Mouse (Mus musculus) midbrain, embryonic 11.5 days (tissue): Measurements from ENCODE around the gene Atg7. TPM values are rescaled to one million over a fixed set of nuclear protein-coding genes. Genes with fewer than 3 reads are reported as not detected.
A peak's percentile ranks its signal among the peaks of the same experiment; 100 is the strongest.

Experiments
- ATAC-seq: fragments of 200-750 bp; cut with Nextera tagmentation; 2 replicates; pipeline ENCODE4 v1.8.0; 2017; ENCODE audit warnings: moderate TSS enrichment, moderate library complexity; ENCODE audit not compliant: low FRiP score
- DNase-seq: peaks from one replicate; pipeline ENCODE4 v3.0.0; 2015; ENCODE audit warnings: low spot score; ENCODE audit errors: missing footprints
- H3K27ac ChIP-seq: fragments of 300-500 bp; sonication (generic); 2 replicates; pipeline ENCODE4 v1.5.1; 2014; ENCODE audit warnings: low read depth, low read length
- H3K27me3 ChIP-seq: fragments of 300-500 bp; sonication (generic); 2 replicates; pipeline ENCODE4 v1.6.1; 2014; ENCODE audit warnings: mild to moderate bottlenecking, low read length, moderate library complexity, mixed read lengths; ENCODE audit not compliant: control insufficient read depth, insufficient read depth
- H3K36me3 ChIP-seq: fragments of 300-500 bp; sonication (generic); 2 replicates; pipeline ENCODE4 v1.6.1; 2014; ENCODE audit warnings: mild to moderate bottlenecking, low read length, moderate library complexity, mixed read lengths; ENCODE audit not compliant: control insufficient read depth, insufficient read depth
- H3K4me1 ChIP-seq: fragments of 300-500 bp; sonication (generic); 2 replicates; pipeline ENCODE4 v1.6.1; 2014; ENCODE audit warnings: low read length; ENCODE audit not compliant: control insufficient read depth, insufficient read depth
- H3K4me2 ChIP-seq: fragments of 300-500 bp; sonication (generic); 2 replicates; pipeline ENCODE4 v1.6.1; 2014; ENCODE audit warnings: mild to moderate bottlenecking, moderate library complexity
- H3K4me3 ChIP-seq: fragments of 300-500 bp; sonication (generic); 2 replicates; pipeline ENCODE4 v1.5.1; 2014; ENCODE audit warnings: low read depth, low read length
- H3K9ac ChIP-seq: fragments of 300-500 bp; sonication (generic); 2 replicates; pipeline ENCODE4 v1.6.1; 2014; ENCODE audit warnings: low read length
- H3K9me3 ChIP-seq: fragments of 300-500 bp; sonication (generic); 2 replicates; pipeline ENCODE4 v1.6.1; 2016; ENCODE audit warnings: low read length; ENCODE audit not compliant: control insufficient read depth
- WGBS: fragments of 180-500 bp; shearing (Covaris S2); extraction: QIAGEN DNeasy Blood & Tissue Kit; methylation state at CpG from one replicate; pipeline ENCODE4 v1.1.7; 2014; 5-methylcytosine and 5-hydroxymethylcytosine counted together
- polyA plus RNA-seq: library from polyadenylated mRNA; unstranded; fragments of >200 nt; fragmentation: Nextera tagmentation; extraction: Ambion mirVana; gene quantifications from 2 replicates; pipeline ENCODE4 v1.2.1, GENCODE M21; 2014

Gene Atg7
- polyA plus RNA-seq, 1 experiment from 2014 or later, result 17.6 TPM

GRCm38 (mm10) chr6:114819971-114820481 is 177.1 kb downstream of the Atg7 start:
- ATAC-seq (no peak), DNase-seq (no peak)
- WGBS, result 65% methylated on average over 9 of the region's 9 CpGs
- Histone ChIP-seq H3K9me3 (no peaks in the 10 kb centered on the region), H3K9ac (no peak overlapping the region), H3K27ac (no peak overlapping the region), H3K27me3 (no peaks in the 10 kb centered on the region), H3K4me1 (no peaks in the 10 kb centered on the region), H3K36me3 (no peaks in the 10 kb centered on the region), H3K4me2 (no peak overlapping the region), H3K4me3 (no peak overlapping the region)

GRCm38 (mm10) chr6:114821646-114822045 is 178.7 kb downstream of the Atg7 start:
- 95% methylated on average over 7 of the region's 7 CpGs for WGBS
- no peaks in the 10 kb centered on the region for H3K9me3 ChIP-seq
- no peaks in the 10 kb centered on the region for H3K27me3 ChIP-seq
- no peak overlapping the region for H3K9ac ChIP-seq
- no peaks in the 10 kb centered on the region for H3K36me3 ChIP-seq
- H3K4me1 ChIP-seq, result no peaks in the 10 kb centered on the region
- H3K27ac ChIP-seq, result no peak overlapping the region
- no peak overlapping the region for H3K4me3 ChIP-seq
- DNase-seq, result no peak
- no peak overlapping the region for H3K4me2 ChIP-seq
- ATAC-seq, result no peak

- Histone ChIP-seq H3K4me2 (no peak overlapping the region), H3K9me3 (no peaks in the 10 kb centered on the region), H3K4me1 (no peaks in the 10 kb centered on the region), H3K27me3 (no peaks in the 10 kb centered on the region), H3K4me3 (no peak overlapping the region), H3K36me3 (no peaks in the 10 kb centered on the region), H3K27ac (no peak overlapping the region), H3K9ac (no peak overlapping the region)
- 66% methylated on average over 2 of the region's 2 CpGs for WGBS
- peak; percentile 21 for DNase-seq
- no peak for ATAC-seq
These were observed 184.0 kb downstream of the Atg7 start for GRCm38 (mm10) chr6:114826889-114827288.

GRCm38 (mm10) chr6:114829660-114830438 is 187.0 kb downstream of the Atg7 start:
- H3K27ac ChIP-seq, result no peak overlapping the region
- 88% methylated on average over 9 of the region's 9 CpGs for WGBS

GRCm38 (mm10) chr6:114831807-114832206 is 188.9 kb downstream of the Atg7 start:
- no peak overlapping the region for H3K27ac ChIP-seq
- no peaks in the 10 kb centered on the region for H3K9me3 ChIP-seq
- no peak overlapping the region for H3K9ac ChIP-seq
- no peak overlapping the region for H3K4me2 ChIP-seq
- no peaks in the 10 kb centered on the region for H3K36me3 ChIP-seq
- peak; percentile 51 for DNase-seq
- H3K27me3 ChIP-seq, result no peaks in the 10 kb centered on the region
- no peak for ATAC-seq
- no peaks in the 10 kb centered on the region for H3K4me1 ChIP-seq
- no peak overlapping the region for H3K4me3 ChIP-seq
- WGBS, result 92% methylated on average over 3 of the region's 3 CpGs

More at GRCm38 (mm10) chr6:114829660-114830438, 187.0 kb downstream of the Atg7 start:
- H3K4me2 ChIP-seq, result no peak overlapping the region
- ATAC-seq, result no peak
- no peaks in the 10 kb centered on the region for H3K27me3 ChIP-seq
- H3K4me3 ChIP-seq, result no peak overlapping the region
- no peaks in the 10 kb centered on the region for H3K9me3 ChIP-seq
- no peak overlapping the region for H3K9ac ChIP-seq
- H3K36me3 ChIP-seq, result no peaks in the 10 kb centered on the region
- peak; percentile 70 for DNase-seq
- H3K4me1 ChIP-seq, result no peaks in the 10 kb centered on the region

- ATAC-seq (no peak), DNase-seq (peak; percentile 72)
- H3K4me1 ChIP-seq, result no peaks in the 10 kb centered on the region
- H3K36me3 ChIP-seq, result no peaks in the 10 kb centered on the region
- no peak overlapping the region for H3K9ac ChIP-seq
- no peaks in the 10 kb centered on the region for H3K9me3 ChIP-seq
- no peak overlapping the region for H3K4me2 ChIP-seq
- H3K27ac ChIP-seq, result no peak overlapping the region
- no peaks in the 10 kb centered on the region for H3K27me3 ChIP-seq
- no peak overlapping the region for H3K4me3 ChIP-seq
- 76% methylated on average over 9 of the region's 9 CpGs for WGBS
These were observed 190.3 kb downstream of the Atg7 start for GRCm38 (mm10) chr6:114833058-114833685.

GRCm38 (mm10) chr6:114833791-114834346 is 191.0 kb downstream of the Atg7 start:
- H3K4me2 ChIP-seq, result no peak overlapping the region

GRCm38 (mm10) chr6:114835344-114835743 is 192.4 kb downstream of the Atg7 start:
- 83% methylated on average over 7 of the region's 7 CpGs for WGBS
- Histone ChIP-seq H3K9ac (no peak overlapping the region), H3K4me3 (no peak overlapping the region), H3K27ac (no peak overlapping the region), H3K27me3 (no peaks in the 10 kb centered on the region), H3K4me1 (no peaks in the 10 kb centered on the region), H3K9me3 (no peaks in the 10 kb centered on the region), H3K36me3 (no peaks in the 10 kb centered on the region), H3K4me2 (no peak overlapping the region)
- peak; percentile 72 for DNase-seq
- ATAC-seq, result no peak

More at GRCm38 (mm10) chr6:114833791-114834346, 191.0 kb downstream of the Atg7 start:
- H3K4me1 ChIP-seq, result no peaks in the 10 kb centered on the region
- H3K4me3 ChIP-seq, result no peak overlapping the region
- H3K9me3 ChIP-seq, result no peaks in the 10 kb centered on the region
- 87% methylated on average over 4 of the region's 4 CpGs for WGBS
- DNase-seq (peak; percentile 81), ATAC-seq (no peak)
- H3K27ac ChIP-seq, result no peak overlapping the region
- H3K9ac ChIP-seq, result no peak overlapping the region
- no peaks in the 10 kb centered on the region for H3K27me3 ChIP-seq
- H3K36me3 ChIP-seq, result no peaks in the 10 kb centered on the region

- peaks cover 3% of the 10 kb centered on the region; the same call in 1 of the 2 replicates for H3K4me1 ChIP-seq
- no peak for ATAC-seq
- WGBS, result 76% methylated on average over 1 of the region's 1 CpGs
- H3K4me3 ChIP-seq, result no peak overlapping the region
- no peak overlapping the region for H3K9ac ChIP-seq
- DNase-seq, result peak; percentile 61
- H3K27ac ChIP-seq, result no peak overlapping the region
- no peaks in the 10 kb centered on the region for H3K36me3 ChIP-seq
- no peak overlapping the region for H3K4me2 ChIP-seq
- H3K27me3 ChIP-seq, result no peaks in the 10 kb centered on the region
- H3K9me3 ChIP-seq, result no peaks in the 10 kb centered on the region
These were observed 192.9 kb downstream of the Atg7 start for GRCm38 (mm10) chr6:114835752-114836151.
